Mouse (Mus musculus) G1E (cell line): ENCODE results near the gene Zfp961. TPM values are rescaled to one million over a fixed set of nuclear protein-coding genes. Genes with fewer than 3 reads are reported as not detected.
"Not testable (repeated sequence)": the region's sequence is repeated elsewhere in the genome, so short reads cannot be mapped to it uniquely, and the experiment has no call there.

Experiments
- ATAC-seq: 2 replicates; pipeline ENCODE4 v1.8.0; 2016; ENCODE audit warnings: mild to moderate bottlenecking; ENCODE audit not compliant: insufficient number of reproducible peaks, poor library complexity, low FRiP score, severe bottlenecking; ENCODE audit errors: extremely low read depth
- DNase-seq: peaks from one replicate; pipeline ENCODE4 v3.0.0; 2012; ENCODE audit warnings: low spot score
- H3K27me3 ChIP-seq: 2 replicates; pipeline ENCODE4 v1.6.1; 2012; ENCODE audit warnings: mild to moderate bottlenecking, low read length, inconsistent platforms; ENCODE audit not compliant: insufficient read depth
- H3K36me3 ChIP-seq: replicated peaks from 2 replicates; pipeline ENCODE3; 2012; ENCODE audit warnings: mild to moderate bottlenecking, inconsistent platforms
- H3K4me1 ChIP-seq: 2 replicates; pipeline ENCODE4 v1.6.1; 2012; ENCODE audit warnings: low read depth, low read length, inconsistent platforms, mixed read lengths; ENCODE audit not compliant: insufficient read depth
- H3K4me3 ChIP-seq: 2 replicates; pipeline ENCODE4 v1.5.1; 2012; ENCODE audit warnings: low read depth, mild to moderate bottlenecking, inconsistent platforms, low read length, moderate library complexity, mixed read lengths
- H3K9me3 ChIP-seq: replicated peaks from 2 replicates; pipeline ENCODE4 v1.6.1; 2012; ENCODE audit warnings: inconsistent platforms
- CTCF ChIP-seq: IDR thresholded peaks from 2 replicates; pipeline ENCODE4 v1.5.1; 2012; ENCODE audit warnings: low read depth, low read length, inconsistent platforms, mixed read lengths
- GATA1 ChIP-seq: IDR thresholded peaks from 2 replicates; pipeline ENCODE4 v1.6.1; 2012; ENCODE audit warnings: borderline replicate concordance, low read length, inconsistent platforms, mixed read lengths
- GATA2 ChIP-seq: IDR thresholded peaks from 2 replicates; pipeline ENCODE4 v1.6.1; 2012; ENCODE audit warnings: low read depth, low read length, inconsistent platforms, borderline replicate concordance
- POLR2AphosphoS5 ChIP-seq: IDR thresholded peaks from 2 replicates; pipeline ENCODE4 v1.6.1; 2012; ENCODE audit warnings: low read depth, low read length, inconsistent platforms; ENCODE audit not compliant: insufficient replicate concordance
- TAL1 ChIP-seq: conservative IDR thresholded peaks from 2 replicates; pipeline ENCODE4 v1.6.1; 2012; ENCODE audit warnings: low read depth, low read length, inconsistent platforms, mixed read lengths
- polyA plus RNA-seq: library from polyadenylated mRNA; stranded (reverse); fragments of >175 nt; gene quantifications from 2 replicates; pipeline ENCODE4 v1.2.3, GENCODE M21; 2012
- total RNA-seq, 2 experiments: library from RNA; stranded (forward) in 1 of 2; stranded (reverse) in 1 of 2; fragments of 200-1000 nt in 1 of 2; fragments of >200 nt in 1 of 2; fragmentation: Nextera tagmentation in 1 of 2; gene quantifications; 2 replicates each; pipeline ENCODE4 v1.2.3; 2014 to 2017

Zfp961 gene
- total and polyA plus RNA-seq, 3 experiments, result 5.4 to 59.4 (median 34.5) TPM

GRCm38 (mm10) chr8:71922567-71923401 is 28.1 kb upstream of the Zfp961 start:
- no peaks in the 10 kb centered on the region for H3K27me3 ChIP-seq
- H3K36me3 ChIP-seq, result peaks cover 25% of the 10 kb centered on the region
- no peak for TF ChIP-seq POLR2AphosphoS5
- no peak for TF ChIP-seq GATA2
- no peak for TF ChIP-seq GATA1
- no peak for TF ChIP-seq CTCF
- TF ChIP-seq TAL1, result no peak
- H3K9me3 ChIP-seq, result no peaks in the 10 kb centered on the region
- peak; percentile 99 for DNase-seq
- peak; percentile 99 for ATAC-seq
- H3K4me3 ChIP-seq, result peak overlapping the region; percentile 84
- peaks cover 24% of the 10 kb centered on the region for H3K4me1 ChIP-seq

GRCm38 (mm10) chr8:71925791-71926190 is 25.0 kb upstream of the Zfp961 start:
- ATAC-seq (no peak), DNase-seq (no peak)
- Histone ChIP-seq H3K4me1 (peaks cover 30% of the 10 kb centered on the region), H3K9me3 (peaks cover 2% of the 10 kb centered on the region; the same call in 1 of the 2 replicates), H3K36me3 (peaks cover 48% of the 10 kb centered on the region), H3K27me3 (no peaks in the 10 kb centered on the region), H3K4me3 (no peak overlapping the region)
- TF ChIP-seq POLR2AphosphoS5, result no peak
- no peak for TF ChIP-seq CTCF
- TF ChIP-seq GATA1, result no peak
- TF ChIP-seq TAL1, result no peak
- no peak for TF ChIP-seq GATA2

GRCm38 (mm10) chr8:71926551-71926950 is 24.3 kb upstream of the Zfp961 start:
- H3K9me3 ChIP-seq, result peaks cover 2% of the 10 kb centered on the region; the same call in 1 of the 2 replicates
- peaks cover 56% of the 10 kb centered on the region for H3K36me3 ChIP-seq
- H3K27me3 ChIP-seq, result no peaks in the 10 kb centered on the region
- H3K4me1 ChIP-seq, result peaks cover 30% of the 10 kb centered on the region
- H3K4me3 ChIP-seq, result no peak overlapping the region
- DNase-seq, result no peak
- no peak for ATAC-seq
- TF ChIP-seq TAL1, result no peak
- no peak for TF ChIP-seq CTCF
- no peak for TF ChIP-seq GATA1
- TF ChIP-seq GATA2, result no peak

- H3K4me1 ChIP-seq, result peaks cover 30% of the 10 kb centered on the region
- H3K9me3 ChIP-seq, result peaks cover 2% of the 10 kb centered on the region; the same call in 1 of the 2 replicates
- TF ChIP-seq TAL1 (no peak), POLR2AphosphoS5 (no peak), GATA1 (no peak), GATA2 (no peak), CTCF (no peak)
- DNase-seq (no peak), ATAC-seq (peak; percentile 49; the same call in 1 of the 2 replicates)
- no peaks in the 10 kb centered on the region for H3K27me3 ChIP-seq
- H3K36me3 ChIP-seq, result peaks cover 59% of the 10 kb centered on the region
- H3K4me3 ChIP-seq, result no peak overlapping the region
Observed at GRCm38 (mm10) chr8:71927779-71928178, 23.1 kb upstream of the Zfp961 start.

- H3K9me3 ChIP-seq, H3K4me3 ChIP-seq, H3K27me3 ChIP-seq, DNase-seq, H3K4me1 ChIP-seq, H3K36me3 ChIP-seq, ATAC-seq: not testable (repeated sequence)
Observed at GRCm38 (mm10) chr8:71938037-71938436, 12.8 kb upstream of the Zfp961 start.

GRCm38 (mm10) chr8:71940293-71941208 is 10.3 kb upstream of the Zfp961 start:
- Histone ChIP-seq H3K4me3 (no peak overlapping the region), H3K4me1 (peaks cover 8% of the 10 kb centered on the region), H3K27me3 (peaks cover 10% of the 10 kb centered on the region; the same call in 1 of the 2 replicates), H3K9me3 (peaks cover 2% of the 10 kb centered on the region; the same call in 1 of the 2 replicates), H3K36me3 (no peaks in the 10 kb centered on the region)
- no peak for TF ChIP-seq GATA1
- no peak for TF ChIP-seq POLR2AphosphoS5
- TF ChIP-seq TAL1, result no peak
- TF ChIP-seq GATA2, result no peak
- no peak for TF ChIP-seq CTCF
- DNase-seq, result no peak
- peak; percentile 45 for ATAC-seq
